Mouse (Mus musculus) embryonic facial prominence, embryonic 14.5 days (tissue): ENCODE data around the gene Lrrn4. TPM values are rescaled to one million over a fixed set of nuclear protein-coding genes. Genes with fewer than 3 reads are reported as not detected.
A peak's percentile ranks its signal among the peaks of the same experiment; 100 is the strongest.

Experiments
- ATAC-seq: fragments of 200-750 bp; cut with Nextera tagmentation; 2 replicates; pipeline ENCODE4 v1.8.0; 2017; ENCODE audit warnings: low read depth, moderate number of reproducible peaks, moderate TSS enrichment
- DNase-seq: peaks from one replicate; pipeline ENCODE4 v3.0.0-alpha.2; 2015; ENCODE audit warnings: low spot score
- H3K27ac ChIP-seq: fragments of 300-500 bp; sonication (generic); replicated peaks from 2 replicates; pipeline ENCODE4 v1.5.1; 2014; ENCODE audit warnings: low read depth, mild to moderate bottlenecking, low read length, moderate library complexity
- H3K27me3 ChIP-seq: fragments of 300-500 bp; sonication (generic); replicated peaks from 2 replicates; pipeline ENCODE4 v1.6.1; 2014; ENCODE audit warnings: low read length; ENCODE audit not compliant: control insufficient read depth, insufficient read depth
- H3K36me3 ChIP-seq: fragments of 300-500 bp; sonication (generic); 2 replicates; pipeline ENCODE4 v1.6.1; 2014; ENCODE audit warnings: low read length, mixed read lengths; ENCODE audit not compliant: control insufficient read depth, insufficient read depth
- H3K4me1 ChIP-seq: fragments of 300-500 bp; sonication (generic); 2 replicates; pipeline ENCODE4 v1.6.1; 2014; ENCODE audit warnings: antibody characterized with exemption, low read length; ENCODE audit not compliant: control insufficient read depth, insufficient read depth
- H3K4me2 ChIP-seq: fragments of 300-500 bp; sonication (generic); 2 replicates; pipeline ENCODE4 v1.6.1; 2014; ENCODE audit warnings: low read depth, mild to moderate bottlenecking, low read length, moderate library complexity, mixed read lengths
- H3K4me3 ChIP-seq: fragments of 300-500 bp; sonication (generic); 2 replicates; pipeline ENCODE4 v1.5.1; 2014; ENCODE audit warnings: low read depth, mild to moderate bottlenecking, low read length
- H3K9ac ChIP-seq: fragments of 300-500 bp; sonication (generic); 2 replicates; pipeline ENCODE4 v1.6.1; 2014; ENCODE audit warnings: low read depth, mild to moderate bottlenecking, low read length, moderate library complexity, mixed read lengths
- H3K9me3 ChIP-seq: fragments of 300-500 bp; sonication (generic); 2 replicates; pipeline ENCODE4 v1.6.1; 2016; ENCODE audit warnings: low read length; ENCODE audit not compliant: control insufficient read depth
- WGBS: fragments of 180-500 bp; shearing (Covaris S2); extraction: QIAGEN DNeasy Blood & Tissue Kit; methylation state at CpG from one replicate; pipeline ENCODE4 v1.1.7; 2014; 5-methylcytosine and 5-hydroxymethylcytosine counted together
- polyA plus RNA-seq: library from polyadenylated mRNA; unstranded; fragments of >200 nt; fragmentation: Nextera tagmentation; extraction: Ambion mirVana; gene quantifications from 2 replicates; pipeline ENCODE4 v1.2.1, GENCODE M21; 2014

Gene Lrrn4
- polyA plus RNA-seq, 1 experiment from 2014 or later, result 0.06 TPM

DNA sequence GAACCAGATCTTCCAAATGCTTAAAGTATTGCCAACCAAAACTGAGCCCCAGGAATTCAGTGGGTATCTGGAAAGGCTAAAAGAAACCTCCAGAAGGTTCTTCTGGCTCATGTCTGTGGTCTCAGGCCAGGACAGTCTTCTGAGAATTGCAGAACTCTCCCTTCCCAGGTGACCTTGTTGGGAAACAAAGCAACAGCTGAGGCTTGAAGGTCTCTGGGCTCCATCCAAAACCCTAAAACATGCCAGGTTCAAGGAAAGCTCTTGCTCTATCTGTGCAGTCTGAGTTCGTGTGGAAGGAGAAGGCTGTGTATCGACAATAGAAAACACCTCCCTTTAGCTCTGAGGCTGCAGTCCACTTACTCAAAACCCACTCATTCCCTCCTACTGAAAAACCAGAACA is 24.3 kb upstream of the Lrrn4 start:
- WGBS, result 65% methylated on average over 2 of the region's 2 CpGs
- no peak overlapping the region for H3K4me3 ChIP-seq
- H3K9me3 ChIP-seq, result no peaks in the 10 kb centered on the region

DNA sequence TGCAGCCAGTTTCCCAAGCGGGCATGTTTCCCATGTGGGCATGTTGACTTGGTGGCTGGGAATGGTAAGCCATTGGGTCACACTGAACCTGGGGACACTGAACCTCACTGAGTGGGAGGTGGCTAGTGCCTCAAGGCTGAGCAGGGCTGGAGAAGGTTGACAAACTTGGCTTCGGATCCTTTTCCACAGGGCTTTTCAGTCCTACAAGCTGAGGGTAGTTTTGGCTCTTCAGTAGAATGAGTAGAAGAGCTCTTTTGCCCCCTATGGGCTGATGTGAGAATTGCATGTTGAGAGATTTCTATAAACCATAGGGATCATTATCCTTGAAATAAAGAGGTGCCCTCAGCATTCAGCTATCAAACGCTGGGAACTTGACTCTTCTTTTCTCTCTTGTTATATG is 22.8 kb upstream of the Lrrn4 start:
- no peaks in the 10 kb centered on the region for H3K27me3 ChIP-seq
- H3K4me2 ChIP-seq, result no peak overlapping the region
- H3K9ac ChIP-seq, result no peak overlapping the region
- H3K36me3 ChIP-seq, result no peaks in the 10 kb centered on the region
- H3K4me1 ChIP-seq, result no peaks in the 10 kb centered on the region
- no peaks in the 10 kb centered on the region for H3K9me3 ChIP-seq
- DNase-seq (peak; percentile 78), ATAC-seq (peak; percentile 47; the same call in 1 of the 2 replicates)
- H3K27ac ChIP-seq, result no peak overlapping the region
- no peak overlapping the region for H3K4me3 ChIP-seq
- 38% methylated on average over 3 of the region's 3 CpGs for WGBS

More for the DNA sequence above, 24.3 kb upstream of the Lrrn4 start:
- DNase-seq, result no peak
- Histone ChIP-seq H3K36me3 (no peaks in the 10 kb centered on the region), H3K27me3 (no peaks in the 10 kb centered on the region), H3K9ac (no peak overlapping the region), H3K27ac (no peak overlapping the region), H3K4me2 (no peak overlapping the region), H3K4me1 (no peaks in the 10 kb centered on the region)
- no peak for ATAC-seq

DNA sequence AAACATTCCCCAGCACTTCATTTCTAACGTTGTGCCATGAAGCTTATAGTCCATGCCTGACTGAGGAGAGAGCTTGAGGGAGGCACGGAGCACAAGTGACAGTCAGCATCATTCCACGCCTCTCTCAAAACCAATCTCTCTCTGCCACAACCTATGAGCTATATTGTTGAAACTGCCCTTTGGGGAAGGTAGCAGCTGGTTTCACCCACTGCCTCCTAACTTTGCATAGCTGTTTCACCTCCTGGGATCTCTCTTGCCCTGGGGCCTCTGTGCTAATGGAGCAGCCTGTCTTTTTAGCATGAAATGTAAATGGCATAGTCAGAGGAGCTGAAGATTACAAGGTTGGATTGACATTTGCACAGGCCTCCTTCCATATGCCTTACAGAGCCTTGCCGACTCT is 21.4 kb upstream of the Lrrn4 start:
- no peak overlapping the region for H3K9ac ChIP-seq
- H3K4me1 ChIP-seq, result no peaks in the 10 kb centered on the region
- WGBS, result 66% methylated on average over 3 of the region's 4 CpGs
- no peak for DNase-seq
- no peaks in the 10 kb centered on the region for H3K36me3 ChIP-seq
- no peaks in the 10 kb centered on the region for H3K27me3 ChIP-seq
- no peak overlapping the region for H3K4me3 ChIP-seq
- no peak for ATAC-seq
- H3K9me3 ChIP-seq, result no peaks in the 10 kb centered on the region
- no peak overlapping the region for H3K27ac ChIP-seq
- no peak overlapping the region for H3K4me2 ChIP-seq

DNA sequence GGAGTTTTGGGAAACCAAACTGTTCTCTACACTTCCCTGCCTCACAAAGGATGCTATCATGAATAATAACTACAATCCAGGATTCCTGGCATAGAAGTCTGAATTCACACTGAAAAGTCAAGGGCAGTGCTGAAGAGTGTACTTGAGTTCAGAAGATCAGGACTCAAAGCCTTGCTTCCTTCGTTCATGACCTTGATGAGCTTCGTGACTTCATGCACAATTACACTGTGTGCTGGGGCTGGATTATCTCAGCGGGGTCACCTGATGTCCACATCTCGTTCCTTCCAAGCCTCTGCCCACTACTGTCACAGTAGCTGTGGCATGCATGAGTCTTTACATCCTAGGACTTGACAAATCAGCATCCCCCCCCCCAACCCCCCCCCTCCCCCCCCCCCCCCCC is 20.9 kb upstream of the Lrrn4 start:
- H3K36me3 ChIP-seq, result no peaks in the 10 kb centered on the region
- DNase-seq (no peak), ATAC-seq (no peak)
- H3K4me3 ChIP-seq, result no peak overlapping the region
- H3K9me3 ChIP-seq, result no peaks in the 10 kb centered on the region
- H3K27ac ChIP-seq, result no peak overlapping the region
- no peak overlapping the region for H3K4me2 ChIP-seq
- H3K4me1 ChIP-seq, result no peaks in the 10 kb centered on the region
- 77% methylated on average over 4 of the region's 4 CpGs for WGBS
- no peak overlapping the region for H3K9ac ChIP-seq
- no peaks in the 10 kb centered on the region for H3K27me3 ChIP-seq

DNA sequence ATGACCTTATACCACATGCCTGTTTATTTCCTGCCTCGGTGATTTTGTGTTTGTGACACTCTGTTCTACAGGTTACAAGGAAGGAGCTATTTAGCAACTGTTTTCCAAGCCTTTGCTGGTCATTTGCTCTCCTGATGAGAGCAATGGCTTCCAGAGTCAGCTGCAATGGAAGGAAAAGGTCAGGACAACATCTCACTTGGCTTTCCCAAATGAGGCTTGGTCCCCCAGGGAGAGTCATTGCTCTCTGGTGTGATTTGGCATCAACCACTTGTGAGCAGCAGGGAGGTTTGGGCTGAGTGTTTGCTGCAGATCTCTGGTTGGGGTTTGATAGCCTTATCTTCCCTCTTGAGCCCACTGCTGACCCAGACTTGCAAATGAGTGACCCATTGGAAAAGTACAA is 19.9 kb upstream of the Lrrn4 start:
- no peak overlapping the region for H3K4me2 ChIP-seq
- no peak overlapping the region for H3K4me3 ChIP-seq
- no peaks in the 10 kb centered on the region for H3K4me1 ChIP-seq
- WGBS, result 79% methylated on average over 1 of the region's 1 CpGs
- no peaks in the 10 kb centered on the region for H3K9me3 ChIP-seq
- H3K27me3 ChIP-seq, result no peaks in the 10 kb centered on the region
- no peaks in the 10 kb centered on the region for H3K36me3 ChIP-seq
- no peak overlapping the region for H3K27ac ChIP-seq
- H3K9ac ChIP-seq, result no peak overlapping the region
- no peak for ATAC-seq
- DNase-seq, result no peak

DNA sequence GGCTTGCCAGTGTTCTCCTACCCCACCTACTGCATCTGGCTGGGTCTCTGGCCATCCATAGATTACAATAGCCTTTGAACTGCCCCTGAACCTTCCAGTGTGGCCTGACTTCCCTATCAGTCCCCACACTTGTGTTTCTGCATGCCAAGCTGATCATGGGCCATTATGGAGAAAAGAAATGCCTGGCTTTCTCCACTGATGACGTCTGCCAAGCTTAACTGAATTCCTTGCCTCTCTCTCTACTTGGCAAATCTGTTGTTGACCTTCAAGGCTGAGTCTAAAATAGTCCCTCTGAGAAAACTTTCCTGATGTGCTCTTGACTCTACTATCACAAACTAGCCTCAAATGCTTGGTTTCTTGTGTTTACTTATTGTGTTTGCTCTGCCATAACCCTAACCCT is 17.5 kb upstream of the Lrrn4 start:
- Histone ChIP-seq H3K36me3 (no peaks in the 10 kb centered on the region), H3K9ac (no peak overlapping the region), H3K9me3 (no peaks in the 10 kb centered on the region), H3K4me2 (no peak overlapping the region), H3K27ac (no peak overlapping the region), H3K4me3 (no peak overlapping the region), H3K27me3 (no peaks in the 10 kb centered on the region), H3K4me1 (no peaks in the 10 kb centered on the region)
- 44% methylated on average over 1 of the region's 1 CpGs for WGBS
- no peak for DNase-seq
- ATAC-seq, result no peak

DNA sequence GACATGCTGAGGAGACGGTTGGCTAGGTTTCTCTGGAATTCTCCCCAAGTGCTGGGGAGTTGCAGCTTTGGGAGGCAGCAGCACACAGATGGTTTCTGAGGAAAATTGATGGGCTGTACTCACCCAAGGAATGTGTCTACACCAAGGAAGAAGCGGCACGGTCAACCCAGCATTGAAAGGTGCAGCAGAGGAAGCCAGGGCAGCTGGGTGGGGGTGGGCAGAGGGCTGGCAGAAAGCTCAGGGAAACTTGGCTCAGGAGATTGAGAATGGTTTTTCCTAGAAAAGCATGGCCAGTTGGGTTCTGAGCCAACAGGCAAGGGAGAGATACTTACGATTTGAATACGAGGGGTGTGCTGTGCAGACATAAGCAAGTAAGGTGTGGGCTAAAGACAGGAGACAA is 13.1 kb upstream of the Lrrn4 start:
- Histone ChIP-seq H3K9me3 (no peaks in the 10 kb centered on the region), H3K27ac (no peak overlapping the region), H3K36me3 (no peaks in the 10 kb centered on the region), H3K4me2 (no peak overlapping the region), H3K27me3 (no peaks in the 10 kb centered on the region), H3K4me1 (no peaks in the 10 kb centered on the region), H3K9ac (no peak overlapping the region), H3K4me3 (no peak overlapping the region)
- WGBS, result 82% methylated on average over 5 of the region's 5 CpGs
- no peak for DNase-seq
- ATAC-seq, result no peak

DNA sequence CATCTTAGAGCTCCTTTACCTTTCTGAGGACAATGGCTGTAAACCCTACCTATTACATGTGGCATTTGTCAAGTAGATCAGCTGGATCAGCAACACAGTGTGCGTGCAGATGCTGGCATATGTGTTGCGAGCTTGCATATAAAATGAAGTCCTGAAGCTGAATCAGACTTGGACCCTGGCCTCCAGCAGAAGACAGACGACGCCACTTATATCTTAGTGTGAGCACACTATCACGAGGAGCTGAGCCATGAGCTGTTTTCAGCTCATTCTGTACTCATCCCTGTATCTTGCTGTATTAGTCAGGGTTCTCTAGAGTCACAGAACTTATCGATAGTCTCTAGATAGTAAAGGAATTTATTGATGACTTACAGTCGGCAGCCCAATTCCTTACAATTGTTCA is 4.6 kb upstream of the Lrrn4 start:
- no peak for DNase-seq
- no peak overlapping the region for H3K9ac ChIP-seq
- H3K4me3 ChIP-seq, result no peak overlapping the region
- no peak overlapping the region for H3K4me2 ChIP-seq
- H3K4me1 ChIP-seq, result no peaks in the 10 kb centered on the region
- no peaks in the 10 kb centered on the region for H3K36me3 ChIP-seq
- no peak for ATAC-seq
- H3K9me3 ChIP-seq, result no peaks in the 10 kb centered on the region
- peaks cover 6% of the 10 kb centered on the region; the same call in 1 of the 2 replicates for H3K27me3 ChIP-seq
- 88% methylated on average over 7 of the region's 7 CpGs for WGBS
- no peak overlapping the region for H3K27ac ChIP-seq

DNA sequence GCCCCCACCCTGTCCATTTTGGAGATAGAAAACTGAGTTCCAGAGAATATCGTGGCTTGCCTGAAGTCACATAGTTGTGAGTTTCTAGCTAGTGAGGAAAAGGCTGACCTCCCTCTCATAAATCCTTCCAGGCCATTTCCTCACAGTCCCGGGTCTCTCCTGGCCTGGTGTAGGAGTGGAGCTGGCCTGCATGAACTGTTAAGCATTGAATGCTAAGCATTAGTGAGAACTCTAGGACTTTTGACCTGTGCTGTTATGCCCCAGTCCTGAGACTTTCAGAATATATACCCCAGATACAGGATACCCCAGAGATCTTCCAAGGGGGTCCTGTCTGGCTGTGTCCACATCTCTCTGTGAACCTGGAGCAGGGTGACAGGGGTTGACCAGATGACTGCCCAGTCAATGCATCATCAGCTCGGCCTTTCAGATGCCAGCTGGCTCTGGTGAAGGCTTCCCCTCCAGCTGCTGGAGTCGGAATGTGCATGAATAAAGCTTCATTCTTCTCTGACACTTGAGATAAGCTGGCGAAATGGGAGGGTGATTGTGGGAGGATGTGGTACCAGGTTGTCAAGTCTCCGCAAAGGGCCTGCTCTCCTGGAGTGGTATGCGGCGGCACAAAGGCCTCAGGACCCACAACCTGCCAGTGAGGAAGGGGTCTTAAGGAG is 3.7 kb upstream of the Lrrn4 start:
- no peak for ATAC-seq
- 67% methylated on average over 8 of the region's 8 CpGs for WGBS

More for the DNA sequence above, 3.7 kb upstream of the Lrrn4 start:
- Histone ChIP-seq H3K27ac (no peak overlapping the region), H3K36me3 (no peaks in the 10 kb centered on the region), H3K27me3 (peaks cover 14% of the 10 kb centered on the region), H3K4me2 (no peak overlapping the region), H3K9me3 (no peaks in the 10 kb centered on the region), H3K4me3 (no peak overlapping the region), H3K9ac (no peak overlapping the region), H3K4me1 (no peaks in the 10 kb centered on the region; the same call in 1 of the 2 replicates)
- no peak for DNase-seq
